Mouse (Mus musculus): Measurements from ENCODE around the gene Uba3. TPM values are rescaled to one million over a fixed set of nuclear protein-coding genes. Genes with fewer than 3 reads are reported as not detected.

Gene Uba3
- polyA plus RNA-seq, 1 experiment from 2014 or later, result 96.8 TPM

DNA sequence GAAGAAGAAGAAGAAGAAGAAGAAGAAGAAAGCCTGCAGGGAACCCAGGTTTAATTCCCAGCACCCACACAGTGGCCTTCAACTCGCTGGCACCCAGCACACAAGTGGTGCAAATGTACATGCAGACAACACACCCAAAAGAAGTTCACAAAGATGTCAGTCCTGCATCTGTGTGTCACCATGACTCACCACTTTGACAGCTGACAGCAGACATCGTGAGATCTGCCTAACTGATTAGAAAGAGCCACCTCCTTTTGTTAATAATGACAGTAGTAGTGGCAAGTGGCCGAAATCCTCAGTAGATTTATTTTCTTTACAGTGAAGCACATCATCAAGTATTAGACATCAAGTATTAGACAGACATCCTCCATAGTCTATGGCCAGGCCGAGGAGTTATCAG, 1.6 kb upstream of the Uba3 start:
- Histone ChIP-seq H3K27ac (ENCODE audit: low read depth, low read length) (no peak overlapping the region), H3K4me2 (ENCODE audit: low read depth, low read length) (no peak overlapping the region), H3K9me3 (ENCODE audit: control insufficient read depth, low read length) (no peaks in the 10 kb centered on the region), H3K4me1 (ENCODE audit: control insufficient read depth, insufficient read depth, low read length) (peaks cover 12% of the 10 kb centered on the region; the same call in 1 of the 2 replicates), H3K36me3 (ENCODE audit: control insufficient read depth, insufficient read depth, low read length) (no peaks in the 10 kb centered on the region), H3K4me3 (ENCODE audit: low read depth, low read length) (no peak overlapping the region), H3K9ac (replicated peaks; ENCODE audit: low read depth, low read length) (no peak overlapping the region), H3K27me3 (ENCODE audit: control insufficient read depth, insufficient read depth, low read length) (no peaks in the 10 kb centered on the region)
- WGBS, result 84% methylated on average over 4 of the region's 4 CpGs
- ATAC-seq (ENCODE audit: low read depth), result no peak

DNA sequence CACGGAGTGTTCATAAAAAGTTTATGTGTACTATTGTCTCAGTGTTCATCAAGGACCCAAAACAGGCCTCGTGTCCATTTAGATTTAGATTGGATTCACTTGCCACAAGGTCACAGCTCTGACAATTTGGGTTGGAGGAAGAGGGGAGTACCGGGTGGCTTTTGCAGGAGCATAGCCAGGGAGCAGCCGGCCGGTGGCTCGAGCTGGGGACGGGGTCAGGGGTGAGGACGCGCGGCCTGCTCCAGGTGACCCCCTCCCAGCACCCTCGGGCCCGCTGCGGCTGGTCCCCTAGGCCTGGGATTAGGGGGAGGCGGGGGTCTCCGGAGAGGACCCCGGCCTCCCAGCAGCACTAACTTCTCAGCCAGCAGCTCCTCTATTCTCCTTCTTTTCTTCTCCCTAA, 495 bp downstream of the Uba3 start:
- H3K9me3 ChIP-seq (ENCODE audit: control insufficient read depth, low read length), result no peaks in the 10 kb centered on the region
- peak overlapping the region; percentile 91 for H3K9ac ChIP-seq (replicated peaks; ENCODE audit: low read depth, low read length)
- H3K36me3 ChIP-seq (ENCODE audit: control insufficient read depth, insufficient read depth, low read length), result no peaks in the 10 kb centered on the region
- no peaks in the 10 kb centered on the region for H3K27me3 ChIP-seq (ENCODE audit: control insufficient read depth, insufficient read depth, low read length)
- under 1% methylated on average over 16 of the region's 16 CpGs for WGBS
- H3K4me3 ChIP-seq (ENCODE audit: low read depth, low read length), result peak overlapping the region; percentile 88
- H3K27ac ChIP-seq (ENCODE audit: low read depth, low read length), result peak overlapping the region; percentile 80
- H3K4me1 ChIP-seq (ENCODE audit: control insufficient read depth, insufficient read depth, low read length), result peaks cover 9% of the 10 kb centered on the region; the same call in 1 of the 2 replicates
- peak overlapping the region; percentile 68 for H3K4me2 ChIP-seq (ENCODE audit: low read depth, low read length)
- ATAC-seq (ENCODE audit: low read depth), result peak; percentile 59

DNA sequence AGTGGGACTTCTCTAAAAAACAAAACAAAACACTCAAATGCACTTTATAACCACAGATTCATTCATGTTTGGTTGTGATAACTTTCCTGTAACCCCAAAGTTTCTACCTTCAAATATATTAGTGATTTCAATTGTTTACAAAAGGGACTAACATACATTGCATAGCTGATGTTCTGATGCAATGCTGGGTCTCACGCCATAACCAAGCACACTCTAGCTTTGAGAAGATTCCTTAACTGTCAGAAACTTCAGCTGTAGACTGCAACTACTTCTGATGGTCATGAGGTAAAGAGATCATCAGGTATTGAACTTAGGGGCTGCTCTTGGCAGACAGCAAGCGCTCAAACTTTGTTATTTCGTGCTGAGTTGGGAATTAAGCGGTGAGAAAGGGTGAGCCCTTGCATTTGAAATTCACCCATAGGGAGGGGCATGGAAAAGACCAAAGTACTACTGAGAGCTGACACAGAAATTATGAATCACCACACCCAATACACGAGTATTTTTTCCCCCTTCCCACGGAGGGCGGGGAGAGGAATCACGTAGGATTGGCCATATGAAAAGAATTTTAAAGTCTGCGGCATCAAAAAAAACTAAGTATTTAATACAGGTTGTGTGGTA, 1.1 kb downstream of the Uba3 start:
- Histone ChIP-seq H3K4me2 (ENCODE audit: low read depth, low read length) (peak overlapping the region; percentile 68), H3K36me3 (ENCODE audit: control insufficient read depth, insufficient read depth, low read length) (no peaks in the 10 kb centered on the region), H3K9me3 (ENCODE audit: control insufficient read depth, low read length) (no peaks in the 10 kb centered on the region), H3K27ac (ENCODE audit: low read depth, low read length) (no peak overlapping the region), H3K9ac (replicated peaks; ENCODE audit: low read depth, low read length) (peak overlapping the region; percentile 91), H3K4me3 (ENCODE audit: low read depth, low read length) (peak overlapping the region; percentile 88), H3K27me3 (ENCODE audit: control insufficient read depth, insufficient read depth, low read length) (no peaks in the 10 kb centered on the region), H3K4me1 (ENCODE audit: control insufficient read depth, insufficient read depth, low read length) (peaks cover 9% of the 10 kb centered on the region; the same call in 1 of the 2 replicates)
- WGBS, result 22% methylated on average over 9 of the region's 9 CpGs
- no peak for ATAC-seq (ENCODE audit: low read depth)

DNA sequence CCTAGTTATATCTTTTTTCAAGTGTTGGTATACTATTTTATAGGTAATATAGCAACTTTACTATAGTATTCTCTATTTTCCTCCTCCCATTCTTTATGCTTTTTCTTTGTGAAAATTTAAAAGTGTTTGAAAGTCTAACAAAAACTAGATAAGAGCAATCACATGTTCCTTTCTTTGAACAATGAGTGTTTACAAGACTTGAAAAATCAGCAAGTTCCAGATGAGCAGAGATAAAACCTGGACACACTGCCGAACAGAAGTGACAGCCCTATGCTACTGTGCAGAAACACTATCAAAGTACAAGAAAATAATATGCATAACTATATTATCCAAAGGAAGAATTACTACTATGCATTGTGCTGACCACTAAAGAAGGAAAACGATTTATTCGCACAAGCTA, 3.0 kb downstream of the Uba3 start:
- Histone ChIP-seq H3K27me3 (ENCODE audit: control insufficient read depth, insufficient read depth, low read length) (no peaks in the 10 kb centered on the region), H3K4me3 (ENCODE audit: low read depth, low read length) (no peak overlapping the region), H3K36me3 (ENCODE audit: control insufficient read depth, insufficient read depth, low read length) (peaks cover 6% of the 10 kb centered on the region), H3K9me3 (ENCODE audit: control insufficient read depth, low read length) (no peaks in the 10 kb centered on the region), H3K4me2 (ENCODE audit: low read depth, low read length) (no peak overlapping the region), H3K27ac (ENCODE audit: low read depth, low read length) (no peak overlapping the region), H3K9ac (replicated peaks; ENCODE audit: low read depth, low read length) (no peak overlapping the region), H3K4me1 (ENCODE audit: control insufficient read depth, insufficient read depth, low read length) (peaks cover 9% of the 10 kb centered on the region; the same call in 1 of the 2 replicates)
- WGBS, result 93% methylated on average over 3 of the region's 3 CpGs
- no peak for ATAC-seq (ENCODE audit: low read depth)

DNA sequence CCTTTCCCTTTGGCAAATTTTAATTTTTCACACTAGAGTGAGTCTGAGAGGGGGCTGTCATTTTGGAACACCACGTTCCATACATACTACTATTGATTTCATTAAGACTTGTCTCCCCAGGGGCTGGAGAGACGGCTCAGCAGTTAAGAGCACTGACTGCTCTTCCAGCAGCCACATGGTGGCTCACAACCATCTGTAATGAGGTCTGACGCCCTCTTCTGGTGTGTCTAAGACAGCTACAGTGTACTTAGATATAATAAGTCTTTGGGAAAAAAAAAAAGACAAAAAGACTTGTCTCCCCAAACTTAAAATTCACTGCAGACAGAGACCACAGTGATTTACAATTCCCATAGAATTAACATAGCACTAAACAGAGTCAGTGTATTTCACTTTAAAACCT, 5.0 kb downstream of the Uba3 start:
- WGBS, result 46% methylated on average over 3 of the region's 3 CpGs
- no peaks in the 10 kb centered on the region for H3K27me3 ChIP-seq (ENCODE audit: control insufficient read depth, insufficient read depth, low read length)

DNA sequence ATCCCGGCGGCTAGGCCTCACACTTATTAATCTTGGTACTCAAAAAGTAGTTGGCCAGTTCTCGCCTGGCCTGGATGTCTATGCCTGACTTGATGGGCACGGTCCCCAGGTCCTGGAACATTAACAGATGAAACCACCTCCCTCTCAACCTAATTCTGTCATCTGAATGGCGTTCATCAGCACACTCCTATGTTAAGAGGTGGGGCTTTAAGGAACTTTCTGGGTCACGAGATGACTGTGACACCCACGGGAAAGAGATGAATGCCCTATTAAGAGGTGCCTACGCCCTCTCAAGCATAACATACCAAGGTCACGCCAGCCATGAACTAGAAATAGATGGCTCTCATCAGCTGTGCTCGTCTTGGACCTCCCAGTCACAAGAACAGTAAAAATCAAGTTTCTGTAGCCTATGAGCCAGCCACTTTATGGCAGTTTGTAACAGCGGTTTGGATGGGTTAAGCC, 26.0 kb downstream of the Uba3 start:
- H3K36me3 ChIP-seq (ENCODE audit: control insufficient read depth, insufficient read depth, low read length), result peaks cover 13% of the 10 kb centered on the region
- peak overlapping the region; percentile 92 for H3K9ac ChIP-seq (replicated peaks; ENCODE audit: low read depth, low read length)
- peaks cover 16% of the 10 kb centered on the region for H3K4me1 ChIP-seq (ENCODE audit: control insufficient read depth, insufficient read depth, low read length)
- ATAC-seq (ENCODE audit: low read depth), result no peak; the same call in 1 of the 2 replicates
- peak overlapping the region; percentile 98 for H3K4me3 ChIP-seq (ENCODE audit: low read depth, low read length)
- peak overlapping the region; percentile 87 for H3K27ac ChIP-seq (ENCODE audit: low read depth, low read length)
- WGBS, result 7% methylated on average over 11 of the region's 11 CpGs
- H3K27me3 ChIP-seq (ENCODE audit: control insufficient read depth, insufficient read depth, low read length), result no peaks in the 10 kb centered on the region
- H3K4me2 ChIP-seq (ENCODE audit: low read depth, low read length), result peak overlapping the region; percentile 55
- no peaks in the 10 kb centered on the region for H3K9me3 ChIP-seq (ENCODE audit: control insufficient read depth, low read length)

More for the DNA sequence above, 5.0 kb downstream of the Uba3 start:
- H3K4me2 ChIP-seq (ENCODE audit: low read depth, low read length), result no peak overlapping the region
- peaks cover 9% of the 10 kb centered on the region; the same call in 1 of the 2 replicates for H3K4me1 ChIP-seq (ENCODE audit: control insufficient read depth, insufficient read depth, low read length)
- no peaks in the 10 kb centered on the region for H3K9me3 ChIP-seq (ENCODE audit: control insufficient read depth, low read length)
- no peak overlapping the region for H3K4me3 ChIP-seq (ENCODE audit: low read depth, low read length)
- no peak overlapping the region for H3K9ac ChIP-seq (replicated peaks; ENCODE audit: low read depth, low read length)
- ATAC-seq (ENCODE audit: low read depth), result no peak
- no peak overlapping the region for H3K27ac ChIP-seq (ENCODE audit: low read depth, low read length)
- H3K36me3 ChIP-seq (ENCODE audit: control insufficient read depth, insufficient read depth, low read length), result peaks cover 20% of the 10 kb centered on the region

DNA sequence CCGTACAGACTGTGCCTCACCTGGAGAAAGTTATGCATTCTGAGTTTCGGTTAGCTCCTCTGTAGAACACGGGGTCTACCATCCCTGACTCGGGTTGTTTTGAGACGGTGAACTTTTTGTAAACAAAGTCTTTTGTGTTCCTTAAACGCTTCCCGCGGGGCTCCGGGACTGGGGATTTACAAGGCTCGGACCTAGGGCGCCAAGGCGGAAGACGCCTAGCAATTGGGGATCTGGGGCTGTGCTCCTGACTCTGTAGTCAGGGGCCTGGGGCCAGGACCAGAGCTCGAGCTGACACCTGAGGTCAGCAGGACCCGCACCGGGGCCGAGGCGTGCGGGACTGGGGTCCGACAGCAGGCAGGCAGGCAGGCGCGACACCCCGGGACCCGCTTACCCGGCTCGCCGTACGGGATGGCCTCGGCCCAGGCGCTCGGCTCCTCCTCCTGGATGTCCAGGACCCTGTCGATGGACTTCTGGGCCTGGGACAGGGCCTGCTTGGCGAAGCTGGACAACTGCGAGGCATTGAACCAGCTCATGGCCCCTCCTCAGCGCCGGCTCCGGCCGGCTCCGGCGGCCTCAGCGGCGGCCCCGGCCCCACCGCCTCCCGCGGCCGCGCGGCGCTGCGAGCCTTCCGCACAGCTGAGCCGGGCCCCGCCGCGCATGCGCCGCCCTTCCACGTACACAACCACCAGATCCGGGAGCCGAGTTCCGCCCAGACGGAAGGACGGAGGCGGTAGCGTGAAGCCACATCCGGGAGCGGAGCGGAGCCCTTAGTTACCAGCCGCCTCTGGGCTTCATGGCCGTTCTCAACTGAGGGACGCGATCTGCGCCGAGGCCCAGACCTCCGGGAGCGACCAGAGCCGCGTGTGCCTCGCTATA, 26.7 kb downstream of the Uba3 start, which contains the start of gene Tmf1:
TSS of gene Tmf1 (minus strand) at position 632 of the 876 bp plus-strand sequence.
- Histone ChIP-seq H3K27me3 (ENCODE audit: control insufficient read depth, insufficient read depth, low read length) (no peaks in the 10 kb centered on the region), H3K27ac (ENCODE audit: low read depth, low read length) (peak within 1 kb of the TSS; percentile 87), H3K4me2 (ENCODE audit: low read depth, low read length) (peak within 1 kb of the TSS; percentile 55), H3K9ac (replicated peaks; ENCODE audit: low read depth, low read length) (peak within 1 kb of the TSS; percentile 92), H3K4me3 (ENCODE audit: low read depth, low read length) (peak within 1 kb of the TSS; percentile 98), H3K36me3 (ENCODE audit: control insufficient read depth, insufficient read depth, low read length) (peaks cover 13% of the 10 kb centered on the region), H3K4me1 (ENCODE audit: control insufficient read depth, insufficient read depth, low read length) (peaks cover 16% of the 10 kb centered on the region), H3K9me3 (ENCODE audit: control insufficient read depth, low read length) (no peaks in the 10 kb centered on the region)
- under 1% methylated on average over 79 of the region's 80 CpGs for WGBS
- peak; percentile 99 for ATAC-seq (ENCODE audit: low read depth)

DNA sequence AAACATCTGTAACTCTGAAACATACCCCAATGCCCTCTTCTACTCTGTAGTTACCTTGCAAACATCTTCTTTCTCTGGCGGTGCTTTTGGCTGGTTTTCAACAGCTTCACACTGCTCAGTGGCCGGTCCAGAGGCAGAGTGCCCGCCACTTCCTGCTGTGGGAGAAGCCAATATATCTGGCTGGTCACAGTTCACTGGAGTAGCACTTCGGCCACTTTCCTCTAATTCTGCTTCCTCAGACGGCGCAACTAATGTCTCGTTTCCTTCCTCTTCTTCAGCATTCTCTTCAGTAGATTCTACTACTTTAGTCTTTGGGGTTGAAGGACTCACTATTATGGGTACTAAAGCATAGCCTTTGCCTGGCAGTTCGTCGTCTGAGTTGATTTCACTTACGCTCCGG, 29.7 kb downstream of the Uba3 start:
- Histone ChIP-seq H3K4me2 (ENCODE audit: low read depth, low read length) (no peak overlapping the region), H3K9ac (replicated peaks; ENCODE audit: low read depth, low read length) (no peak overlapping the region), H3K27me3 (ENCODE audit: control insufficient read depth, insufficient read depth, low read length) (no peaks in the 10 kb centered on the region), H3K27ac (ENCODE audit: low read depth, low read length) (no peak overlapping the region), H3K36me3 (ENCODE audit: control insufficient read depth, insufficient read depth, low read length) (peaks cover 19% of the 10 kb centered on the region), H3K9me3 (ENCODE audit: control insufficient read depth, low read length) (no peaks in the 10 kb centered on the region), H3K4me1 (ENCODE audit: control insufficient read depth, insufficient read depth, low read length) (peaks cover 16% of the 10 kb centered on the region), H3K4me3 (ENCODE audit: low read depth, low read length) (no peak overlapping the region)
- WGBS, result 76% methylated on average over 11 of the region's 11 CpGs
- ATAC-seq (ENCODE audit: low read depth), result no peak

DNA sequence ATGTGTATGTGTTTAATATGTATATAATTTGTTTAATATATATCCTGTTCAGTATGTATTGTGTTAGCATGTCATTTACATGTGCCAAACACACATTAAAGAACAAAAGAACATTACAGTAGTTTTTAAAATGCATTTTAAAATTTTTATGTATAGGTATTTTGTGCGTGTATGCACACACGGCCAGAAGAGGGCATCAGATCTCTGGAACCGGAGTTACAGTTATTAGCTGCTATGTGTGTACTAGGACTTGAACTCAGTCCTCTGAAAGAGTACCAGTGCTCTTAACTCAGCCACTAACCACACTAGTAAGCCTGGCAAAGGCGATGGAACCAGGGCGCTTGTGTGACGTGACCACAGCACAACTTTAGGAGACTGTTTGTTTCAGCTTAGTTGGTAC, 55.3 kb downstream of the Uba3 start:
- Histone ChIP-seq H3K4me2 (ENCODE audit: low read depth, low read length) (no peak overlapping the region), H3K36me3 (ENCODE audit: control insufficient read depth, insufficient read depth, low read length) (no peaks in the 10 kb centered on the region), H3K4me1 (ENCODE audit: control insufficient read depth, insufficient read depth, low read length) (peaks cover 5% of the 10 kb centered on the region; the same call in 1 of the 2 replicates), H3K9me3 (ENCODE audit: control insufficient read depth, low read length) (no peaks in the 10 kb centered on the region), H3K27ac (ENCODE audit: low read depth, low read length) (no peak overlapping the region), H3K4me3 (ENCODE audit: low read depth, low read length) (no peak overlapping the region), H3K27me3 (ENCODE audit: control insufficient read depth, insufficient read depth, low read length) (no peaks in the 10 kb centered on the region), H3K9ac (replicated peaks; ENCODE audit: low read depth, low read length) (no peak overlapping the region)
- no peak for ATAC-seq (ENCODE audit: low read depth)
- 77% methylated on average over 6 of the region's 6 CpGs for WGBS
